Mouse (Mus musculus) kidney, embryonic 14.5 days (tissue): Measurements from ENCODE around the gene Sfi1. TPM values are rescaled to one million over a fixed set of nuclear protein-coding genes. Genes with fewer than 3 reads are reported as not detected.
A peak's percentile ranks its signal among the peaks of the same experiment; 100 is the strongest.
"Not testable (repeated sequence)": the region's sequence is repeated elsewhere in the genome, so short reads cannot be mapped to it uniquely, and the experiment has no call there.

Experiments used
- ATAC-seq: fragments of 200-750 bp; cut with Nextera tagmentation; 2 replicates; pipeline ENCODE4 v1.8.0; 2017; ENCODE audit warnings: moderate number of reproducible peaks, mild to moderate bottlenecking, moderate TSS enrichment, moderate library complexity; ENCODE audit not compliant: low FRiP score, low TSS enrichment
- H3K27ac ChIP-seq: fragments of 300-500 bp; sonication (generic); 2 replicates; pipeline ENCODE4 v1.5.1; 2014; ENCODE audit warnings: low read depth, mild to moderate bottlenecking, low read length, moderate library complexity, mixed read lengths
- H3K27me3 ChIP-seq: fragments of 300-500 bp; sonication (generic); 2 replicates; pipeline ENCODE4 v1.6.1; 2014; ENCODE audit warnings: mild to moderate bottlenecking, low read length; ENCODE audit not compliant: control insufficient read depth, insufficient read depth
- H3K36me3 ChIP-seq: fragments of 300-500 bp; sonication (generic); 2 replicates; pipeline ENCODE4 v1.6.1; 2014; ENCODE audit warnings: low read length, mixed read lengths; ENCODE audit not compliant: control insufficient read depth, insufficient read depth
- H3K4me1 ChIP-seq: fragments of 300-500 bp; sonication (generic); 2 replicates; pipeline ENCODE4 v1.6.1; 2014; ENCODE audit warnings: low read length, mixed read lengths; ENCODE audit not compliant: control insufficient read depth, insufficient read depth
- H3K4me2 ChIP-seq: fragments of 300-500 bp; sonication (generic); replicated peaks from 2 replicates; pipeline ENCODE4 v1.6.1; 2014; ENCODE audit warnings: low read depth, mild to moderate bottlenecking, low read length
- H3K4me3 ChIP-seq: fragments of 300-500 bp; sonication (generic); 2 replicates; pipeline ENCODE4 v1.5.1; 2014; ENCODE audit warnings: mild to moderate bottlenecking, low read length
- H3K9ac ChIP-seq: fragments of 300-500 bp; sonication (generic); 2 replicates; pipeline ENCODE4 v1.6.1; 2014; ENCODE audit warnings: low read depth, mild to moderate bottlenecking, low read length, moderate library complexity
- H3K9me3 ChIP-seq: fragments of 300-500 bp; sonication (generic); 2 replicates; pipeline ENCODE4 v1.6.1; 2016; ENCODE audit warnings: low read length; ENCODE audit not compliant: control insufficient read depth
- WGBS: fragments of 180-500 bp; shearing (Covaris S2); extraction: QIAGEN DNeasy Blood & Tissue Kit; methylation state at CpG from one replicate; pipeline ENCODE4 v1.1.7; 2014; 5-methylcytosine and 5-hydroxymethylcytosine counted together
- polyA plus RNA-seq: library from polyadenylated mRNA; unstranded; fragments of >200 nt; fragmentation: Nextera tagmentation; extraction: Ambion mirVana; gene quantifications from 2 replicates; pipeline ENCODE4 v1.2.1, GENCODE M21; 2014

The Sfi1 gene
- polyA plus RNA-seq, 1 experiment from 2014 or later = 12.7 TPM

GRCm38 (mm10) chr11:3180510-3181160 lies 12.6 kb downstream of the Sfi1 start:
- 77% methylated on average over 6 of the region's 6 CpGs for WGBS
- not testable (repeated sequence) for H3K27me3 ChIP-seq, H3K4me2 ChIP-seq

DNA sequence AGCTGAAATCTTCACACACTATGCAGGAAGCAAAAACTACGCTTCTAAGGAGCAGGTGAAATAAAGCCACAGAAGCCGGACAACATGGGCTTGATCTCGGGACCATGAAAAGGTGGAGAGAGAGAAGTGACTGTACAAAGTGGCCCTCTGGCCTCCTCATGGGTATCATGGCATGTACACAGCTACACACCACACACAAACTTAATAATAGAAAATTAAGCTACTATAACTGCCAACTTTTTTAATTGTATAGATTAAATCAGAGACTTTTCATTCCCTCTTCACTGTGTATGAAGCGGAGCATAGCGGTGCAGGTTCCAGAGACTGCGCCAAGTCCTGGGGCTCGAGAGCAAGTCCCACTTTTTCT lies 13.6 kb downstream of the Sfi1 start:
- H3K4me2 ChIP-seq, H3K9me3 ChIP-seq, H3K27ac ChIP-seq, ATAC-seq, H3K27me3 ChIP-seq, H3K4me3 ChIP-seq, H3K4me1 ChIP-seq, H3K9ac ChIP-seq, H3K36me3 ChIP-seq: not testable (repeated sequence)
- WGBS = 91% methylated on average over 7 of the region's 7 CpGs

More at GRCm38 (mm10) chr11:3180510-3181160, 12.6 kb downstream of the Sfi1 start:
- not testable (repeated sequence) for H3K9me3 ChIP-seq, H3K27ac ChIP-seq, H3K4me1 ChIP-seq, H3K36me3 ChIP-seq, ATAC-seq, H3K4me3 ChIP-seq, H3K9ac ChIP-seq

DNA sequence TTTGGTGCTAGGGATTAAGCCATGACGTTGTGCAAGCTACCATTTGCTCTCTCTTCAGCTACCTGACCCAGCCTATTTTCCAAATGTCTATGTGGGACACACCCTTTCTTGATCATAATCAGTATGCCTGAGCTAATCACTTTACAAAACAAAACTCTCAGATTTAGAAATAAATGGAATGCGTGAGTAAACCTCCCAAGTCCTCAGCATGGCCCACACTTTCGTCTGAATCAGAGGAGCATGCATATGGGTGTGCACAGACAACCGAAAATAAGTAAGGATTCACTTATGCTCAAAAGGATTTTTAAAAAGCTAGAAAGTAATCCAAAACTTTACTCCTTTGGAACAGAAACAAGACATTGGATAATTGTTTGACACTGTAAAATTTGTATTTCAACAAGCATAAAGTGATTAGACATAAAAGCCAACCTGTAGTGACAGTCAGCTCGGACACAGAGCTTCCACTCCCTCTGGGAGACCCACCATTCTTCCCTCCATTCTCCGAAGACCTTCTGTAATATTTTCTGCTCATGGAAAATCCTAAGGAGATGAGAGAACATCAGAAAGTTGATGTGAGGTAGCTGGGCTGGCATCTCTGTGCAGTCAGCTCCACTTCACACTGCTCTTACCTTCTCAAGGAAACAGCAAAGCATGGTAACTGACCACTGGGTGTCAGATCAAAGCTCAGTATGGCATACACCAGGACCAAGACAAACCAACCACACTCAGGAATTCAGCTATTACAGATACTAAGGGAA lies 14.1 kb downstream of the Sfi1 start:
- not testable (repeated sequence) for ATAC-seq, H3K27ac ChIP-seq, H3K9ac ChIP-seq, H3K4me3 ChIP-seq, H3K27me3 ChIP-seq, H3K4me2 ChIP-seq, H3K36me3 ChIP-seq, H3K4me1 ChIP-seq, H3K9me3 ChIP-seq
- WGBS = 84% methylated on average over 6 of the region's 6 CpGs

DNA sequence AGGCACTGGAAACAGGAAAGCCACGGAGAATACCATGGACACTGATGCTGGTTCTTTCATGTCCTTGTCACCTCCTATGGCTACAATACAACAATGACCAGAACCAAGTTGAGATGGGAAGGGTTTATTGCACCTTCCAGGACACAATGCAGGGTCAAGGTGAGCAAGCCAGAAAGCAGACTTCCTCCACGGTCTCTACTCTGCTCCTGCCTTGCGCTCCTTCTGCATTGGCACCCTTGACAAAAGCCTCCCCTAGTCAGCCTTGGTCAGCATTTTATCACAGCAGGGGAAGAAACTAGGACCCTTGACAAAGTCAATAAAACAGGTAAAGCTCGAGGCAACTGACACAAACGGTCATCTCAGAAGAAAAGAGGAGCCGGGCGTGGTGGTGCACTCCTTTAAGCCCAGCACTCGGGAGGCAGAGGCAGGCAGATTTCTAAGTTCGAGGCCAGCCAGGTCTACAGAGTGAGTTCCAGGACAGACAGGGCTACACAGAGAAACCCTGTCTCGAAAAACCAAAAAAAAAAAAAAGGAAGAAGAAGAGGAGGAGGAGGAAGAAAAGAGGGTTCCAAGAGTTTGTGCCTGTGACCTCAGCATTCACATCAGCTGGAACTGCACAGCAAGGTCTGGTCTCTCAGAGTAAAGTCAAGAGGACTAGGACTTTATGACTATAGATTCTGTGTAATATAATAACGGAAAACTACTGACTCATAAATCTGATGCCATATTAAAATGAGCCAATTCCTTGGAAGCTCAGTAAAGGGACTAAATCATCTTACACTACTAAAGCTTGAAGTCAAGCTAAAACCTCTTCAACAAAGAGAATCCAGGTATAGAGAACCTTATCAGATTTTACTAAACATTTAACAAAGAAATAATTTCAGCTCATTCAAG lies 19.6 kb downstream of the Sfi1 start:
- H3K4me3 ChIP-seq, H3K27me3 ChIP-seq, H3K9ac ChIP-seq, H3K4me2 ChIP-seq, H3K9me3 ChIP-seq, H3K27ac ChIP-seq, H3K36me3 ChIP-seq, H3K4me1 ChIP-seq: not testable (repeated sequence)
- ATAC-seq = peak; percentile 61
- 85% methylated on average over 11 of the region's 11 CpGs for WGBS

- not testable (repeated sequence) for H3K9ac ChIP-seq, ATAC-seq, H3K27ac ChIP-seq, H3K4me2 ChIP-seq, H3K36me3 ChIP-seq, H3K9me3 ChIP-seq, H3K4me1 ChIP-seq, H3K27me3 ChIP-seq, H3K4me3 ChIP-seq
- WGBS = 40% methylated on average over 3 of the region's 6 CpGs
Observed at GRCm38 (mm10) chr11:3172526-3172925, 20.7 kb downstream of the Sfi1 start.

- not testable (repeated sequence) for H3K4me3 ChIP-seq, H3K4me2 ChIP-seq, H3K27me3 ChIP-seq, H3K27ac ChIP-seq, H3K9me3 ChIP-seq, H3K36me3 ChIP-seq, H3K9ac ChIP-seq, ATAC-seq, H3K4me1 ChIP-seq
- WGBS = 73% methylated on average over 1 of the region's 1 CpGs
Observed at GRCm38 (mm10) chr11:3171931-3172330, 21.3 kb downstream of the Sfi1 start.

DNA sequence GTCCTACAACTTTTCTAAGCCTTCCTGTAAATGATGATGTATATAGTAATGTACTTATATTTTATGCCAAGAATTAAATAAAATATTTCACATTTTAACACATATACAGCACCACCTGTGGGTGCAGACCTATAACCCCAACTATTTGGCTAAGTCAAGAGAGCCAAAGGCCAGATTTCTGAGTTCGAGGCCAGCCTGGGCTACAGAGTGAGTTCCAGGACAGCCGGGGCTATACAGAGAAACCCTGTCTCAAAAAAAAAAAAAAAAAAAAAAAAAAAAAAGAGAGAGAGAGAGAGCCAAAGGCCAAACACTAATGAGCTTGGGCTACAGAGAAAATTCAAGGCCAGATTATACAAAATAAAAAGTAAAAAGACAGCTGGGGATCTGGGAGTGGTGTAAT lies 24.2 kb downstream of the Sfi1 start:
- 80% methylated on average over 2 of the region's 2 CpGs for WGBS
- not testable (repeated sequence) for H3K27ac ChIP-seq, H3K9me3 ChIP-seq, H3K4me1 ChIP-seq, H3K9ac ChIP-seq, H3K27me3 ChIP-seq, H3K4me2 ChIP-seq, H3K36me3 ChIP-seq, H3K4me3 ChIP-seq
- peak; percentile 56 for ATAC-seq

- H3K27me3 ChIP-seq, H3K27ac ChIP-seq, H3K9ac ChIP-seq, H3K36me3 ChIP-seq, H3K4me1 ChIP-seq, H3K9me3 ChIP-seq, H3K4me2 ChIP-seq, H3K4me3 ChIP-seq: not testable (repeated sequence)
- ATAC-seq = 0 out of 2 replicates have a peak, but pooled peaks have one; percentile 1
- 67% methylated on average over 4 of the region's 4 CpGs for WGBS
Observed at GRCm38 (mm10) chr11:3167571-3168001, 25.7 kb downstream of the Sfi1 start.

GRCm38 (mm10) chr11:3167129-3167528 lies 26.1 kb downstream of the Sfi1 start:
- H3K27me3 ChIP-seq, H3K4me1 ChIP-seq, H3K9me3 ChIP-seq, H3K4me3 ChIP-seq, H3K36me3 ChIP-seq, H3K27ac ChIP-seq, H3K9ac ChIP-seq, H3K4me2 ChIP-seq: not testable (repeated sequence)
- 96% methylated on average over 4 of the region's 4 CpGs for WGBS
- ATAC-seq = 0 out of 2 replicates have a peak, but pooled peaks have one; percentile 14
